Mouse (Mus musculus) liver, embryonic 12.5 days (tissue): ENCODE data around the gene Tbxas1. TPM values are rescaled to one million over a fixed set of nuclear protein-coding genes. Genes with fewer than 3 reads are reported as not detected.

Source experiments
- ATAC-seq: fragments of 200-750 bp; cut with Nextera tagmentation; 2 replicates; pipeline ENCODE4 v1.8.0; 2017; ENCODE audit warnings: moderate number of reproducible peaks, mild to moderate bottlenecking, moderate library complexity
- H3K27ac ChIP-seq: fragments of 300-500 bp; sonication (generic); 2 replicates; pipeline ENCODE4 v1.5.1; 2016; ENCODE audit warnings: mild to moderate bottlenecking
- H3K27me3 ChIP-seq: fragments of 300-500 bp; sonication (generic); replicated peaks from 2 replicates; pipeline ENCODE4 v1.6.1; 2016; ENCODE audit warnings: mild to moderate bottlenecking, moderate library complexity
- H3K36me3 ChIP-seq: fragments of 300-500 bp; sonication (generic); 2 replicates; pipeline ENCODE4 v1.6.1; 2016; ENCODE audit warnings: mild to moderate bottlenecking, moderate library complexity
- H3K4me1 ChIP-seq: fragments of 300-500 bp; sonication (generic); 2 replicates; pipeline ENCODE4 v1.6.1; 2016
- H3K4me2 ChIP-seq: fragments of 300-500 bp; sonication (generic); 2 replicates; pipeline ENCODE4 v1.6.1; 2016; ENCODE audit warnings: mild to moderate bottlenecking, moderate library complexity
- H3K4me3 ChIP-seq: fragments of 300-500 bp; sonication (generic); 2 replicates; pipeline ENCODE4 v1.5.1; 2016; ENCODE audit warnings: mild to moderate bottlenecking, moderate library complexity
- H3K9ac ChIP-seq: fragments of 300-500 bp; sonication (generic); 2 replicates; pipeline ENCODE4 v1.6.1; 2016; ENCODE audit warnings: mild to moderate bottlenecking, moderate library complexity
- H3K9me3 ChIP-seq: fragments of 300-500 bp; sonication (generic); replicated peaks from 2 replicates; pipeline ENCODE4 v1.6.1; 2016; ENCODE audit warnings: mild to moderate bottlenecking, moderate library complexity
- WGBS: fragments of 180-500 bp; shearing (Covaris S2); methylation state at CpG from one replicate; pipeline ENCODE4 v1.1.7; 2016; ENCODE audit not compliant: insufficient replicate concordance; 5-methylcytosine and 5-hydroxymethylcytosine counted together
- polyA plus RNA-seq: library from polyadenylated mRNA; unstranded; fragments of >200 nt; fragmentation: Nextera tagmentation; extraction: Ambion mirVana; gene quantifications from 2 replicates; pipeline ENCODE4 v1.2.1, GENCODE M21; 2016

Gene Tbxas1
- polyA plus RNA-seq, 1 experiment from 2014 or later: 12.9 TPM

- WGBS: 86% methylated on average over 2 of the region's 2 CpGs
- Histone ChIP-seq H3K27ac (peak overlapping the region; percentile 59), H3K4me1 (peaks cover 83% of the 10 kb centered on the region)
Observed at GRCm38 (mm10) chr6:38860301-38860700, 14.9 kb upstream of the Tbxas1 start.

DNA sequence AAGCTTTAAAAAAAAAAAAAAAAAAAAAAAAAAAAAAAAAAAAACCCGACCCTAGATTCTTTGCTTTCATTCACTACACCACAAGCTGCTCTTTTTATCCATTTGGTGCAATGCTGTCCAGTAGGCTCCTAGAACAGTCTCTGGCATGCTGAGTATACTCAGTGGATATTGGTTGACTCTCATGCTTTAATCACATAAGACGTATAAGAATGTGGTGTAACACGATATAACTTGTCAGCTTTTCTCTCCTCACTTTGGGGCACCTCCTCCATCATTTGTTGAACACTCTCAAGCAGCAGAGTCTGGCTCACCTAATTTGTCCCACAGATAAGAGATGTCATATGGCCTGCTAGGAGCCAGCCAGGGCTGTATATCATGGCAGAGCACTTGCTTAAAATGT, 11.6 kb upstream of the Tbxas1 start:
- 37% methylated on average over 3 of the region's 3 CpGs for WGBS
- Histone ChIP-seq H3K4me3 (no peak overlapping the region), H3K27ac (peak overlapping the region; percentile 75), H3K9ac (no peak overlapping the region), H3K4me1 (peaks cover 90% of the 10 kb centered on the region), H3K9me3 (no peaks in the 10 kb centered on the region), H3K27me3 (no peaks in the 10 kb centered on the region), H3K36me3 (peaks cover 27% of the 10 kb centered on the region), H3K4me2 (peak overlapping the region; percentile 45)
- peak; percentile 82 for ATAC-seq

More at GRCm38 (mm10) chr6:38860301-38860700, 14.9 kb upstream of the Tbxas1 start:
- no peak overlapping the region for H3K4me3 ChIP-seq
- no peak overlapping the region for H3K9ac ChIP-seq
- H3K9me3 ChIP-seq: no peaks in the 10 kb centered on the region
- peaks cover 9% of the 10 kb centered on the region for H3K36me3 ChIP-seq
- no peak for ATAC-seq
- H3K27me3 ChIP-seq: no peaks in the 10 kb centered on the region
- H3K4me2 ChIP-seq: no peak overlapping the region

DNA sequence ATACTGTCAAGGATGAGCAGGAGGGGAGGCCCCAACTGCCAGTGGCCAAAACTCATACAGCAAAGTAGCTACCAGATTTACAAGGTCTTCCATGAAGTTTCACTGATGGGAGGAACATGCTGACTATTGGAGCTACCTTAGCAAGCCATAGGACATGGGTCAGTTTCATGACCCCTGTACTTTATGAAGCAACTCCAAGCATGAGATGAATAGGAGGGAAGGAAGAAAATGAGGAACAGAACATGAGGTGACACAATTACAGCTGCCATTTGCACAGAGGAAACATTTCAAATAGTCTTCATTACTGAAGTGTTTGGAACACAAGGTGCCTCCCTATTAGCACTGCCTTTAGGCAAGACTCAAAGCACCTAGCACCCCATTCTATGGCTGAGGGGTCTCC, 9.4 kb upstream of the Tbxas1 start:
- H3K36me3 ChIP-seq: peaks cover 32% of the 10 kb centered on the region
- peak overlapping the region; percentile 45; the same call in 1 of the 2 replicates for H3K9ac ChIP-seq
- no peaks in the 10 kb centered on the region for H3K27me3 ChIP-seq
- no peak overlapping the region for H3K4me3 ChIP-seq
- no peaks in the 10 kb centered on the region for H3K9me3 ChIP-seq
- peaks cover 85% of the 10 kb centered on the region for H3K4me1 ChIP-seq
- H3K4me2 ChIP-seq: peak overlapping the region; percentile 45
- no peak for ATAC-seq
- peak overlapping the region; percentile 75 for H3K27ac ChIP-seq

DNA sequence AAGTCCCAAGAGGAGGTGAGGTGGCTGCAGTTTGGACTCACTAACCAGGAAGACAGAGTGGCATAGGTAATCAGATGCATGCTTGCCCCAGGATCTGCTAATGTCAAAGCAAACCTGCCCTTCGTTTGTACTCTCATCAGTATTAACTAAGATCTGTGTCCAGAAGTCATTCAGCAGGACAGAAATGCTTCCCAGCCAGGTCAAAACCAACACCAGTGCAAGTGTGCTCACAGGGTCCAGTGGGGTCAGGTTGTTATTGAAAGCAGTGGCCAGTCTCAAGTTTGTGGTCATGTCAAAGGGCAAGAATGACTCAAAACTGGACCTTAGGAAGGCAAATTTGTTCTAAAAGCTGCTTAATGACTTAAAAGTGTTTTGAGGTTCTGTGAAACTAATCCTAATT, 8.8 kb upstream of the Tbxas1 start:
- ATAC-seq: no peak
- Histone ChIP-seq H3K27me3 (no peaks in the 10 kb centered on the region), H3K4me1 (peaks cover 85% of the 10 kb centered on the region), H3K9me3 (no peaks in the 10 kb centered on the region), H3K27ac (peak overlapping the region; percentile 75), H3K4me3 (no peak overlapping the region), H3K9ac (peak overlapping the region; percentile 45; the same call in 1 of the 2 replicates), H3K36me3 (peaks cover 37% of the 10 kb centered on the region), H3K4me2 (peak overlapping the region; percentile 45)
- WGBS: 72% methylated on average over 1 of the region's 1 CpGs

DNA sequence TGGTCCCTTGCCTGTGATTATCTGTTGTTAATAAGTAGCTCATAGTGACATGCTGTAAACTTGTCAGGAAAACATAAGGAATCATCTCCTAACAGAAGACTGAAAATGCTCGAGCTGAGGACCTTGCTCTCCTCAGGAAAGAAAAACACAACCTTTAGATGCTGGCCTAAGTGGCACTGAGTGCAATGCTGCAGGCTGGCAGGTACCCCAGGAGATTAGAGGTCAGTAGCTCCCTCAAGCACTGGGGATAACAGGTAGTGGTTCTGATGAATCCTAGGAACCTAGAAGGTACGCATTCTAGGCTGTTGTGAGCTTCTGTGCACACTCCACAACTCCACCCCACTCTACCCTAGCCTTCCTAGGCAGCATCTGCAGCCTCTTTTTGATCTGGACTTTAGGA, 8.4 kb upstream of the Tbxas1 start:
- Histone ChIP-seq H3K36me3 (peaks cover 41% of the 10 kb centered on the region), H3K4me2 (peak overlapping the region; percentile 45), H3K9ac (peak overlapping the region; percentile 45; the same call in 1 of the 2 replicates), H3K27me3 (no peaks in the 10 kb centered on the region), H3K4me3 (no peak overlapping the region), H3K9me3 (no peaks in the 10 kb centered on the region), H3K4me1 (peaks cover 86% of the 10 kb centered on the region), H3K27ac (peak overlapping the region; percentile 75)
- ATAC-seq: no peak
- WGBS: 79% methylated on average over 2 of the region's 2 CpGs

DNA sequence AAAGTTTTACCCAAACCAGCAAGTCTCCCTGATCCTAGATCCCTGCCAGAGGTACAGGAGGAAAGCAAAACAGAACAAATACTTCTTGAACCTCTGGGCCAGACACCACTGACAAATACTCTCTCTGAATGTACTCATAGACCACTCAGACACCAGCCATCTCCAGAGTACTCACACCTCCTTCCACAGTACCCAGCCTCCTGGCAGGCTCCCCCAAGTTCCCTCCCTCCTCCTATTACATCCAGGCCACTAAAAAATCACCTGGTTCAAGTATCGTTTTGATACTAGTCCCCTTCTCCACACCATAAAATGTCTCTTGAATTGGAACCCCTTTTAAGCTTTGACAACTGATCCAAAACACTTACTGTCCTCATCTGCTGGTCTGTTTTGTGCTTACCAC, 7.9 kb upstream of the Tbxas1 start:
- Histone ChIP-seq H3K36me3 (peaks cover 46% of the 10 kb centered on the region), H3K4me1 (peaks cover 86% of the 10 kb centered on the region), H3K27me3 (no peaks in the 10 kb centered on the region), H3K9me3 (no peaks in the 10 kb centered on the region), H3K27ac (peak overlapping the region; percentile 75), H3K4me3 (no peak overlapping the region), H3K9ac (peak overlapping the region; percentile 45; the same call in 1 of the 2 replicates), H3K4me2 (peak overlapping the region; percentile 45; the same call in 1 of the 2 replicates)
- 86% methylated on average over 1 of the region's 1 CpGs for WGBS
- ATAC-seq: no peak

DNA sequence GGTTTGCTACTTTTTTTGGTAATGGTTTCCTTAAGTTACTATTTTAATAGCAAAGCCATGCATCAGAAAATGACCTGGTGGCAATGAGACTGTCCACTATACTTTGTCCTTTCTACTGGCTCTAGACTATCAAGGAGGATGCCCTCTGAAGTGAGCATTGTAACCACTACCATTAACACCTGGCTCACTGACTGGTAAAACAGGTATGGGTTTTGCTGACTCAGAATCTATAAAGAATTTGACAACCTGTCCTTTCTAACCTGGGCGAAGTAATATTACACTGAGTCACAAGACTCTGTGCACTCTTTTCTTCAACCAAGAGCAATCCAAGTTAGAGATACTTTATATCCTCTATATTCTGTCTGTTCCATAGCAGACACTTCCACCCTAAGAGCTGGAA, 6.2 kb upstream of the Tbxas1 start:
- 78% methylated on average over 1 of the region's 1 CpGs for WGBS
- Histone ChIP-seq H3K36me3 (peaks cover 55% of the 10 kb centered on the region), H3K27me3 (no peaks in the 10 kb centered on the region), H3K27ac (peak overlapping the region; percentile 32; the same call in 1 of the 2 replicates), H3K9me3 (no peaks in the 10 kb centered on the region), H3K4me1 (peaks cover 93% of the 10 kb centered on the region), H3K9ac (no peak overlapping the region), H3K4me3 (no peak overlapping the region), H3K4me2 (no peak overlapping the region)
- no peak for ATAC-seq

DNA sequence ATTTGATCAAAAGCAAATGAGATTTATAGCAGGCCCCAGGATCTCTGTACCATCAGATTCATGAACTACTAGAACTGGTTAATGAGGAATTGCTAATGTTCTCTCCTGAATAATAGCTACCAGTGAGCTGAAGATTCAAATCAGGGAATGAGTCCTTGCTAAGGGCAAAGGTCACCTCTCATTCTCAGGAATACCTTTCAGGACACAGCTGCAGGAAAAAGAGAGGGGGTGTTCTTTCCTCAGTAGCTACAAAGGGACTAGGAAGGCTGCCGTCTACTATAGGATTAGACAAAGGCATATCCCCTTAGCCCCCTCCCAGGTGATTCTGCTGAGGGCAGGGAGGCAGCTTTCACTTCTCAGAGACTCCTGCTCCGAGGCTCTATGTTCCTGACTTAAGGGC, 5.1 kb upstream of the Tbxas1 start:
- peaks cover 82% of the 10 kb centered on the region for H3K4me1 ChIP-seq
- peak overlapping the region; percentile 18; the same call in 1 of the 2 replicates for H3K27ac ChIP-seq
- H3K36me3 ChIP-seq: peaks cover 55% of the 10 kb centered on the region
- WGBS: 73% methylated on average over 2 of the region's 2 CpGs
- no peaks in the 10 kb centered on the region for H3K9me3 ChIP-seq
- ATAC-seq: no peak
- H3K27me3 ChIP-seq: no peaks in the 10 kb centered on the region
- H3K4me2 ChIP-seq: no peak overlapping the region
- peak overlapping the region; percentile 17; the same call in 1 of the 2 replicates for H3K9ac ChIP-seq
- H3K4me3 ChIP-seq: no peak overlapping the region

GRCm38 (mm10) chr6:38871051-38871450, 4.2 kb upstream of the Tbxas1 start:
- ATAC-seq: no peak
- H3K27ac ChIP-seq: peak overlapping the region; percentile 99
- 47% methylated on average over 7 of the region's 7 CpGs for WGBS
- H3K9me3 ChIP-seq: no peaks in the 10 kb centered on the region
- no peak overlapping the region for H3K4me3 ChIP-seq
- H3K4me2 ChIP-seq: peak overlapping the region; percentile 79
- H3K27me3 ChIP-seq: no peaks in the 10 kb centered on the region
- H3K36me3 ChIP-seq: peaks cover 55% of the 10 kb centered on the region
- H3K9ac ChIP-seq: peak overlapping the region; percentile 36; the same call in 1 of the 2 replicates
- H3K4me1 ChIP-seq: peaks cover 73% of the 10 kb centered on the region

GRCm38 (mm10) chr6:38873316-38873715, 1.9 kb upstream of the Tbxas1 start:
- Histone ChIP-seq H3K9ac (peak overlapping the region; percentile 100), H3K27ac (peak overlapping the region; percentile 99), H3K27me3 (no peaks in the 10 kb centered on the region), H3K9me3 (no peaks in the 10 kb centered on the region), H3K4me2 (peak overlapping the region; percentile 79), H3K36me3 (peaks cover 40% of the 10 kb centered on the region), H3K4me3 (peak overlapping the region; percentile 100), H3K4me1 (peaks cover 67% of the 10 kb centered on the region)
- WGBS: 59% methylated on average over 1 of the region's 1 CpGs
- ATAC-seq: 0 out of 2 replicates have a peak, but pooled peaks have one; percentile 0

DNA sequence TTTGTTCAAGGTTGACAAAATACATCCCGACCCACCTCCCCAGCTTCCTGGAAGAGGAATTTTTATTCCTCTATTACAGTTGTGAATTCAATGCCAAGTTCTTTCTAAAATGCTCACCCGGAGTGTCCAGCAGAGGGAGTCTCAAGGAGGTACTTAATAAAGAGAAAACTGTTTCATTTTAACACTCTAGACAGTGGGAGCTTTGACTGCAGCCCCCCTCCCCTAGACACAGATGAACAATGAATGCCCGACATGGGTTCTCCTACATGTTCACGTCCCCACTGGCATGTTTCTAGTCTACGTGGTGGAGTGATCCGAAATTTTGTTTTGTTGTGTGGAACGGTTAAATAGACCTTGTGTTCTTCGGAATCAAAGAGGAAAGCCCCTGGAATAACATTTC, 1.2 kb upstream of the Tbxas1 start:
- peak overlapping the region; percentile 100 for H3K9ac ChIP-seq
- WGBS: 11% methylated on average over 8 of the region's 8 CpGs
- H3K36me3 ChIP-seq: peaks cover 34% of the 10 kb centered on the region
- H3K9me3 ChIP-seq: no peaks in the 10 kb centered on the region
- H3K4me2 ChIP-seq: peak overlapping the region; percentile 79
- peaks cover 66% of the 10 kb centered on the region for H3K4me1 ChIP-seq
- no peak for ATAC-seq
- H3K4me3 ChIP-seq: peak overlapping the region; percentile 100
- H3K27ac ChIP-seq: peak overlapping the region; percentile 99
- no peaks in the 10 kb centered on the region for H3K27me3 ChIP-seq

- peak overlapping the region; percentile 99 for H3K27ac ChIP-seq
- H3K27me3 ChIP-seq: no peaks in the 10 kb centered on the region
- H3K36me3 ChIP-seq: peaks cover 31% of the 10 kb centered on the region
- peak overlapping the region; percentile 79 for H3K4me2 ChIP-seq
- no peaks in the 10 kb centered on the region for H3K9me3 ChIP-seq
- peak overlapping the region; percentile 100 for H3K9ac ChIP-seq
- peaks cover 62% of the 10 kb centered on the region for H3K4me1 ChIP-seq
- WGBS: under 1% methylated on average over 23 of the region's 23 CpGs
- ATAC-seq: 0 out of 2 replicates have a peak, but pooled peaks have one; percentile 37
- peak overlapping the region; percentile 100 for H3K4me3 ChIP-seq
Observed at GRCm38 (mm10) chr6:38874565-38875257, 493 bp upstream of the Tbxas1 start.
